Mouse (Mus musculus) forebrain, embryonic 12.5 days (tissue): Measurements from ENCODE around the gene Dlg1. TPM values are rescaled to one million over a fixed set of nuclear protein-coding genes. Genes with fewer than 3 reads are reported as not detected.
A peak's percentile ranks its signal among the peaks of the same experiment; 100 is the strongest.
"Not testable (repeated sequence)": the region's sequence is repeated elsewhere in the genome, so short reads cannot be mapped to it uniquely, and the experiment has no call there.

ENCODE experiments used
- ATAC-seq: fragments of 200-750 bp; cut with Nextera tagmentation; 2 replicates; pipeline ENCODE4 v1.8.0; 2017; ENCODE audit warnings: moderate TSS enrichment; ENCODE audit not compliant: low FRiP score
- H3K27ac ChIP-seq: fragments of 300-500 bp; sonication (generic); 2 replicates; pipeline ENCODE4 v1.5.1; 2016; ENCODE audit warnings: mild to moderate bottlenecking
- H3K27me3 ChIP-seq: fragments of 300-500 bp; sonication (generic); 2 replicates; pipeline ENCODE4 v1.6.1; 2016; ENCODE audit warnings: mild to moderate bottlenecking
- H3K36me3 ChIP-seq: fragments of 300-500 bp; sonication (generic); replicated peaks from 2 replicates; pipeline ENCODE4 v1.6.1; 2016; ENCODE audit warnings: mild to moderate bottlenecking
- H3K4me1 ChIP-seq: fragments of 300-500 bp; sonication (generic); 2 replicates; pipeline ENCODE4 v1.6.1; 2016
- H3K4me2 ChIP-seq: fragments of 300-500 bp; sonication (generic); 2 replicates; pipeline ENCODE4 v1.6.1; 2016; ENCODE audit warnings: mild to moderate bottlenecking, moderate library complexity
- H3K4me3 ChIP-seq: fragments of 300-500 bp; sonication (generic); replicated peaks from 2 replicates; pipeline ENCODE4 v1.5.1; 2016; ENCODE audit warnings: mild to moderate bottlenecking
- H3K9ac ChIP-seq: fragments of 300-500 bp; sonication (generic); 2 replicates; pipeline ENCODE4 v1.6.1; 2016; ENCODE audit warnings: mild to moderate bottlenecking
- H3K9me3 ChIP-seq: fragments of 300-500 bp; sonication (generic); 2 replicates; pipeline ENCODE4 v1.6.1; 2016
- WGBS: fragments of 180-500 bp; shearing (Covaris S2); methylation state at CpG from one replicate; pipeline ENCODE4 v1.1.7; 2016; 5-methylcytosine and 5-hydroxymethylcytosine counted together
- polyA plus RNA-seq: library from polyadenylated mRNA; unstranded; fragments of >200 nt; fragmentation: Nextera tagmentation; extraction: Ambion mirVana; gene quantifications from 2 replicates; pipeline ENCODE4 v1.2.1, GENCODE M21; 2016

Gene Dlg1
- polyA plus RNA-seq, 1 experiment from 2014 or later, result 39.8 TPM

GRCm38 (mm10) chr16:31696367-31696766 is 33.1 kb downstream of the Dlg1 start:
- Histone ChIP-seq H3K9ac (no peak overlapping the region), H3K36me3 (no peaks in the 10 kb centered on the region), H3K4me3 (no peak overlapping the region), H3K4me2 (no peak overlapping the region), H3K4me1 (peaks cover 16% of the 10 kb centered on the region), H3K27me3 (no peaks in the 10 kb centered on the region), H3K27ac (no peak overlapping the region), H3K9me3 (no peaks in the 10 kb centered on the region)
- 75% methylated on average over 6 of the region's 6 CpGs for WGBS
- ATAC-seq, result no peak

- no peaks in the 10 kb centered on the region for H3K36me3 ChIP-seq
- H3K4me2 ChIP-seq, result no peak overlapping the region
- H3K27me3 ChIP-seq, result no peaks in the 10 kb centered on the region
- no peak overlapping the region for H3K4me3 ChIP-seq
- H3K27ac ChIP-seq, result no peak overlapping the region
- no peak for ATAC-seq
- 87% methylated on average over 4 of the region's 4 CpGs for WGBS
- H3K9me3 ChIP-seq, result no peaks in the 10 kb centered on the region
- H3K4me1 ChIP-seq, result peaks cover 16% of the 10 kb centered on the region
- no peak overlapping the region for H3K9ac ChIP-seq
Measured at GRCm38 (mm10) chr16:31697341-31697740, 34.1 kb downstream of the Dlg1 start.

- no peak overlapping the region for H3K4me3 ChIP-seq
- no peak overlapping the region for H3K9ac ChIP-seq
- WGBS, result 28% methylated on average over 2 of the region's 2 CpGs
- peaks cover 4% of the 10 kb centered on the region; the same call in 1 of the 2 replicates for H3K4me1 ChIP-seq
- H3K4me2 ChIP-seq, result no peak overlapping the region
- no peaks in the 10 kb centered on the region for H3K36me3 ChIP-seq
- no peak for ATAC-seq
- H3K27ac ChIP-seq, result no peak overlapping the region
- H3K27me3 ChIP-seq, result no peaks in the 10 kb centered on the region
- no peaks in the 10 kb centered on the region for H3K9me3 ChIP-seq
Measured at GRCm38 (mm10) chr16:31705213-31705612, 42.0 kb downstream of the Dlg1 start.

- ATAC-seq, result no peak
- WGBS, result 95% methylated on average over 3 of the region's 3 CpGs
- H3K4me1 ChIP-seq, result peaks cover 4% of the 10 kb centered on the region; the same call in 1 of the 2 replicates
- no peaks in the 10 kb centered on the region for H3K9me3 ChIP-seq
- no peak overlapping the region for H3K4me2 ChIP-seq
- H3K27ac ChIP-seq, result no peak overlapping the region
- H3K36me3 ChIP-seq, result no peaks in the 10 kb centered on the region
- no peaks in the 10 kb centered on the region for H3K27me3 ChIP-seq
- no peak overlapping the region for H3K4me3 ChIP-seq
- H3K9ac ChIP-seq, result no peak overlapping the region
Measured at GRCm38 (mm10) chr16:31705904-31706303, 42.7 kb downstream of the Dlg1 start.

GRCm38 (mm10) chr16:31707326-31707725 is 44.1 kb downstream of the Dlg1 start:
- Histone ChIP-seq H3K4me1 (peaks cover 4% of the 10 kb centered on the region; the same call in 1 of the 2 replicates), H3K4me2 (no peak overlapping the region), H3K27me3 (no peaks in the 10 kb centered on the region), H3K4me3 (no peak overlapping the region), H3K36me3 (no peaks in the 10 kb centered on the region), H3K9ac (no peak overlapping the region), H3K9me3 (no peaks in the 10 kb centered on the region), H3K27ac (no peak overlapping the region)
- ATAC-seq, result no peak
- WGBS, result 86% methylated on average over 3 of the region's 3 CpGs

- no peak for ATAC-seq
- Histone ChIP-seq H3K9ac (no peak overlapping the region), H3K4me1 (no peaks in the 10 kb centered on the region), H3K9me3 (no peaks in the 10 kb centered on the region), H3K36me3 (no peaks in the 10 kb centered on the region), H3K27me3 (no peaks in the 10 kb centered on the region), H3K4me2 (no peak overlapping the region), H3K27ac (no peak overlapping the region), H3K4me3 (no peak overlapping the region)
- 96% methylated on average over 1 of the region's 1 CpGs for WGBS
Measured at GRCm38 (mm10) chr16:31722991-31723390, 59.7 kb downstream of the Dlg1 start.

- no peak overlapping the region for H3K4me3 ChIP-seq
- H3K9ac ChIP-seq, result no peak overlapping the region
- no peak overlapping the region for H3K27ac ChIP-seq
- no peaks in the 10 kb centered on the region for H3K9me3 ChIP-seq
- H3K4me2 ChIP-seq, result no peak overlapping the region
- ATAC-seq, result 0 out of 2 replicates have a peak, but pooled peaks have one; percentile 39
- H3K4me1 ChIP-seq, result no peaks in the 10 kb centered on the region
- 24% methylated on average over 1 of the region's 1 CpGs for WGBS
- H3K27me3 ChIP-seq, result no peaks in the 10 kb centered on the region
- no peaks in the 10 kb centered on the region for H3K36me3 ChIP-seq
Measured at GRCm38 (mm10) chr16:31724121-31724520, 60.9 kb downstream of the Dlg1 start.

- WGBS, result 93% methylated on average over 4 of the region's 4 CpGs
Measured at GRCm38 (mm10) chr16:31724818-31725217, 61.6 kb downstream of the Dlg1 start.

GRCm38 (mm10) chr16:31730971-31731370 is 67.7 kb downstream of the Dlg1 start:
- H3K27ac ChIP-seq, H3K4me2 ChIP-seq, H3K27me3 ChIP-seq, H3K9me3 ChIP-seq, H3K4me1 ChIP-seq, ATAC-seq, H3K4me3 ChIP-seq, H3K9ac ChIP-seq, H3K36me3 ChIP-seq: not testable (repeated sequence)
- WGBS, result 100% methylated on average over 1 of the region's 1 CpGs

More at GRCm38 (mm10) chr16:31724818-31725217, 61.6 kb downstream of the Dlg1 start:
- ATAC-seq, result no peak
- no peak overlapping the region for H3K4me3 ChIP-seq
- H3K4me1 ChIP-seq, result no peaks in the 10 kb centered on the region
- H3K27ac ChIP-seq, result no peak overlapping the region
- no peak overlapping the region for H3K9ac ChIP-seq
- no peaks in the 10 kb centered on the region for H3K9me3 ChIP-seq
- no peak overlapping the region for H3K4me2 ChIP-seq
- no peaks in the 10 kb centered on the region for H3K36me3 ChIP-seq
- no peaks in the 10 kb centered on the region for H3K27me3 ChIP-seq

- no peaks in the 10 kb centered on the region for H3K36me3 ChIP-seq
- H3K4me2 ChIP-seq, result no peak overlapping the region
- H3K9ac ChIP-seq, result no peak overlapping the region
- H3K27me3 ChIP-seq, result no peaks in the 10 kb centered on the region
- no peak for ATAC-seq
- no peak overlapping the region for H3K27ac ChIP-seq
- no peak overlapping the region for H3K4me3 ChIP-seq
- no peaks in the 10 kb centered on the region for H3K9me3 ChIP-seq
- 94% methylated on average over 4 of the region's 4 CpGs for WGBS
- no peaks in the 10 kb centered on the region for H3K4me1 ChIP-seq
Measured at GRCm38 (mm10) chr16:31737081-31737480, 73.8 kb downstream of the Dlg1 start.

GRCm38 (mm10) chr16:31737761-31738160 is 74.5 kb downstream of the Dlg1 start:
- WGBS, result 69% methylated on average over 3 of the region's 3 CpGs
- no peak overlapping the region for H3K4me3 ChIP-seq
- H3K36me3 ChIP-seq, result no peaks in the 10 kb centered on the region
- H3K9me3 ChIP-seq, result no peaks in the 10 kb centered on the region
- H3K9ac ChIP-seq, result no peak overlapping the region
- no peak for ATAC-seq
- H3K4me1 ChIP-seq, result no peaks in the 10 kb centered on the region
- no peak overlapping the region for H3K27ac ChIP-seq
- no peaks in the 10 kb centered on the region for H3K27me3 ChIP-seq
- no peak overlapping the region for H3K4me2 ChIP-seq

- ATAC-seq, result no peak
- no peaks in the 10 kb centered on the region for H3K27me3 ChIP-seq
- 0 out of 2 replicates have a peak, but pooled peaks cover 4% of the 10 kb centered on the region for H3K36me3 ChIP-seq
- no peak overlapping the region for H3K9ac ChIP-seq
- no peak overlapping the region for H3K4me3 ChIP-seq
- no peaks in the 10 kb centered on the region for H3K4me1 ChIP-seq
- H3K9me3 ChIP-seq, result 0 out of 2 replicates have a peak, but pooled peaks cover 4% of the 10 kb centered on the region
- WGBS, result 71% methylated on average over 8 of the region's 8 CpGs
- H3K4me2 ChIP-seq, result no peak overlapping the region
- H3K27ac ChIP-seq, result no peak overlapping the region
Measured at GRCm38 (mm10) chr16:31740271-31740670, 77.0 kb downstream of the Dlg1 start.

- no peaks in the 10 kb centered on the region for H3K4me1 ChIP-seq
- no peak overlapping the region for H3K4me3 ChIP-seq
- no peak overlapping the region for H3K27ac ChIP-seq
- WGBS, result 75% methylated on average over 5 of the region's 5 CpGs
- no peak for ATAC-seq
- no peak overlapping the region for H3K4me2 ChIP-seq
- H3K36me3 ChIP-seq, result peaks cover 4% of the 10 kb centered on the region; the same call in 1 of the 2 replicates
- 0 out of 2 replicates have a peak, but pooled peaks cover 4% of the 10 kb centered on the region for H3K9me3 ChIP-seq
- H3K27me3 ChIP-seq, result no peaks in the 10 kb centered on the region
- H3K9ac ChIP-seq, result no peak overlapping the region
Measured at GRCm38 (mm10) chr16:31740704-31741103, 77.5 kb downstream of the Dlg1 start.
